Mouse (Mus musculus) thymus, adult 18-20 months (tissue): ENCODE results near the gene Gli1.

ENCODE experiments used
- DNase-seq, 2 experiments: peaks; one replicate each; pipeline ENCODE4 v3.0.0; 2022; ENCODE audit warnings: mixed read lengths in 2 of 2

Gli1 gene

DNA sequence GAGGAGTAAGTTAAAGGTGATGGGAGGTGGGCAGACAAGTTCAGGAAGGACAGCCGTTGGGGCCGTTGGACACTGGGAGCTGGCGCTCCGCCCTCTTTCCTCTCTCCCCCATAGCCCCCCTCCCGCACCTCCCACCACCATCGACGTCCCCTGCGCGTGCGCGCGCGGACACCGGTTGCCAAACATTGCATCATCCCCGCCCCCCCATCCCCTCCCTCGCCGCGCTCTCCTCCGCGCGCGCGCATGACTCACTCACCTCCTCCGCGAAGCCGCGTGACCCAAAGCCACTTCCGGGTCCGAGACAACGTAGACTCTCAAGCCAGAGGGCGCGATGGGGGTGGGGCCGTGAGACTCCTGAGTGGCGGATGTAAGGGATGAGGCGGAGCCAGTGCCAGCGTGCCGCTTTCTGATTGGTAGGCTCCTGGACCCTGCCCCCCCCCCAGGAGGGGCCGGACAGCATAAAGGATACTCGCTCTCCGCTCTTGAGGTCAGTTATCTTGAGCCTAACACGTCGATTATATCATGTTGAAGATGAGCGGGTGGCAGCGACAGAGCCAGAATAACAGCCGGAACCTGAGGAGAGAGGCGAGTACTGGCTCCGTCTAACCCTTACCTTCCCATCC lies 51.4 kb downstream of the Gli1 start:
- peak; percentile 100 for DNase-seq

DNA sequence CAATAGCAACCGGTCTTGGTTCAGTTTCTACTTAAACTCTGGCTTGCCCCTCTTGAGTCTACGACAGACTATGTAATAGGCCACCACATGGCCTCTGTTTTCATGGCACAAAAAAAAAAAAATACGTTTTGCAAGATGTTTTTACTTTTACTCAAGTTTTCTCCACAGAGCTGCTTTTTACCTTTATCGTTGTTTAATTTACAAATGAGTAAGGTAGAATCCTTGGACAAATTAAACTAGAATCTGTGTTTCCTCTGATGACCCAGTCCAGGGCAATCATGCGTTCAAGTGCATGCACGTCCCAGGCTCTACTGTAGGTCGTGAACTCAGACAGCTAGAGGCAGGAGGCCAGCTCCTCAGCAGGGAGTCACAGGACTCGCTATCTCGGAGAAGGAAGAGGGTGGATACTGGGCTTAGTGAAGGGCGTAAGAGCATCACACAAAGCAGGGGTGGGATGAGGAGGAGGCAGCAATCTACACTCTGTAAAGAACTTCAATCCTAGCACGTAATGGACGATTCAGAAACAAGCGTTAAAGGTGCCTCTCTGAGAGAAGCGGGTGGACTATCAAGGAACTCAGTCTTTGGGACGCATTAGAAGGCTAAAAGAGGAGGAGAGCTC lies 52.1 kb downstream of the Gli1 start:
- peak; percentile 41 to 42 for DNase-seq

DNA sequence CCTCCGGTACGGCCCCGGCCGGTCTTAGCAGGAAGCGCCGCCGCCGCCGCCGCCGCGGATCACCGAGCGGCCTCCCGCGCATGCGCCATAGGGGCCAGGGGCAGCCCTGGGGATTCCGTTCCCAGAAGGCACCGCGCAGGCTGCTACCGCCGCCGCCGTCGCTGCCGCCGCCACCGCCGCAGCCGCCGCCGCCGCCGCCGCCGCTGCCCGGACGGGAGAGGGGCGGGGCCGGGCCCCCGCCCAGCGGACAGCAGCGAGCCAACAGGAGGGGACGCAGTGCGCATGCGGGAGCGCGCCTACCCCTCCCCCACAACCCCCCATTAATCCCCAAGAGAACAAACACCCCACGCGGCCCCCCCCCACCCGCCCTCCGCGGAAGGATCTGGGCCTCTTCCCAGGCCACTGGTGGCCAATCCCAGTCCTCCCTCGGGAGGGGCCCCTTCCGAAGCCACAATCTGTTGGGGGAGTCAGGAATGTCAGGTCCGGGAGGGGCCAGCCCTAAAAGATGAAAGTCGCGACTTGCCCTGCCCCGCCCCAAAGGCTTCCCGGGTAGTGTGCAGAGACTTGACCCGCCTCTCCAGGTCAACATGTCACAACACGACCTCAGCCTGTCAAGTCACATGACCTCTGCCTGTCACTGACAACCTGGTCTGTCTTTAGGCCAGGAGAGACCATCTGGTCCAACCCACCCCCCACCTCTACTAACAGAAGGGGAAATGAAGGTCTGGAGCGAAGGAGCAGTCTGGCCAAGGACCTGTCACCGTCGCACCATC lies 52.8 kb downstream of the Gli1 start, which contains the start of gene Mbd6:
TSS of gene Mbd6 (minus strand) at position 219 of the 773 bp plus-strand sequence.
- DNase-seq = peak; percentile 81 to 83

DNA sequence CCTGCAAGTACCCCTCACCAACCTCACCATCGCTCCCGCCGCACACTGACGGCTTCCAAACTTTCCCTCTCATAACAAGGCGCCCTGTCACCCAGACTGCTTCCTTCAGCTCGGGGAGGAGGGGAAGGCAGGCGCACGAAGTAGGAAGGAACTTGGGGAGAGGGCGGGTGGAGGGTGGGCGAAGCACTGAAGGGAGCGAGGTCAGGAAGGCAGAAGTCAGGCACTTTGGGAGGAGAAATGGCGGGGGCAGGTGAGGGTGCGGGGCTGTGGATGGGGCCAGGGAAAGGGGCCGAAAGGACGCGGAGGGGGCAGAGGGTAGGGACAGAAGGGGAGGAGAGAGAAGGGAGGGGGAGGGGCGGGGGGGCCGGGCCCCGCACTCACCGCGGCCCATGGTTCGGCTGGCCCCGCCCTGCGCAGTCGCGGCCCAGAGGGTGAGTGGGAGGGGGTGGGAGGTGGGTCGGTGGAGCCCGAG lies 53.4 kb downstream of the Gli1 start:
- DNase-seq = peak; percentile 54 to 67

DNA sequence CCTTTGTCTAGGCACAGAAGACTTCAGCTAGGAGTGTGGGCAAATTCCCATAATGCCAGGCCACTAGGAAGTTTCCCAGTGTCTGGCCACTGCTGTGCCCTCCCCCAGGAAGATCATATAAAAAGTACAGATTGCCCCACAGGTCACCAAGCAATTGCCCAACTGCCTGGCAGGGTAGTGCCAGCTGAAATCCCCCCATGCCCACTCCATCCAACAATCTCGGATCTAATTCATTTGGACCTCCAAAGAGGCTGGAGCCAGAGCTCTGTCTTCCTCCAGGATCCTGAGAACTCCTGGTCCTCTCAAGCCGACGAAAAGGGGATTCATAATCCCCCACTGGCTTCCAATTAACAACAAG lies 53.9 kb downstream of the Gli1 start:
- DNase-seq = no peak

DNA sequence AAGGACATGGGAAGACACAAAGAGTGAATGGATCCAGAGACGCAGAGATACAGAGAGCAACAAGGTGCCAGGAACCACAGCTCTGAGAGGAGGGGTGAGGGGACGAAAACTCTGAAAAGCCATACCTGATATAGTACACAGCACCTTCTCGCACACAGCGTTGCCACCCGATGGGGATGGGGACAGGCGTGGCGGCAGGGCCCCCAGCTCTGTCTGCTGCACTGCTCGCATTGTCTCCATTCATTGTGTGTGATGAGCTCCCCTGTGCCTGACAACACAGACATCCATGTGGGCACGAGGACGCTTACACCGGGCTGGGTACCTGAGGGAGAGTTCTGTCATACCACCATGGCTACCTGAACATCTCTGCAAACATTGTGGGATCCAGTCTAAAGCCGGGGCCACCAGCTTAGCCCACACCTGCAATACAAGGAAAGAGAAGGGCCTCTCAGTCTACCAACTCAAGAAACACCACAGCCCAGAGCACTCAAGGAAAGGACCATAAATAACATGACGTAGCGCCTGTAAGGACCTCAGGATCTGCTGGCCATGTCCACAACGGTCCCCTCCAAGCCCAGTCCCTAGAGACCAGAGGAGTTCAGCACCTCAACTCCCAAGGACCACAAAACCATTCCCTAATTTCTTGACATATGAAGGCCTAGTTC lies 54.4 kb downstream of the Gli1 start:
- DNase-seq = no peak

DNA sequence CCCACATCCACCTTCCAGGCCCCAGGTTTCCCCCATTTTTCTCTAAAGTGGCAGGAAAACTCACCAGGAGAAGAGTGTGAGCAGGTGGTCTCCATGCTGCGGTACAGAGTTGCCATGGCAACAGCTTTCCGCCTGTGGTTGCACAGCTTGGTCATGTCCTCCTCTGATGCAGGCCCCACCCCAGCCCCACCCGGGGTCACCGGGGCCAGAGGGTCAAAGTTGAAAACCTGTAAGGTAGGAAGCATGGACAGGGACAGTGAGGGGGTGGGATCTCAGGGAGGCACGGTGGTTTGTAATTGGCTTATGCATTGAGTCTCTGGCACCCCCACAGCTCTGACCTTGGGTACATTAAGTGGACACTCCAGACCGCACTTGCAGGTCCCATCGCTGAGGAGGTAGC lies 55.0 kb downstream of the Gli1 start:
- no peak for DNase-seq

DNA sequence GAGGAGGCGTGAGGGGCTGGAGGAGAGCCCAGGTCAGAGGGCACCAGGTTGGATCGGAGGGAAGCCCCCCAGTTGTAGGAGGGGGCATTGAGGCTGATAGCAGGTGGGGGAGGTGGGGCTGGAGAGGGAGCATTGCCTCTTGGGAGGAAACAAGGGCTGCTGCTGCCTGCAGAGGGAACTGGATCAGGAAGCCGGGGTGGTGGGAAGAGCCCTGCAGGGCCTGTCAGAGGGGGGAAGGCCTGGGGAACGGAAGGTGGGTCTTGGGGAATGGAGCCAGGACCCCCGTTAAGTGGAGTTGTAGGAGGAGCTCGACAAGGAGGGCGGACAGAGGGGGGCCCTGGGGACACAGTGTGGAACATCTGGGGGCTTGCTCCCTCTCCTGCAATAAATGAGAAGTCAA lies 55.6 kb downstream of the Gli1 start:
- DNase-seq = no peak

DNA sequence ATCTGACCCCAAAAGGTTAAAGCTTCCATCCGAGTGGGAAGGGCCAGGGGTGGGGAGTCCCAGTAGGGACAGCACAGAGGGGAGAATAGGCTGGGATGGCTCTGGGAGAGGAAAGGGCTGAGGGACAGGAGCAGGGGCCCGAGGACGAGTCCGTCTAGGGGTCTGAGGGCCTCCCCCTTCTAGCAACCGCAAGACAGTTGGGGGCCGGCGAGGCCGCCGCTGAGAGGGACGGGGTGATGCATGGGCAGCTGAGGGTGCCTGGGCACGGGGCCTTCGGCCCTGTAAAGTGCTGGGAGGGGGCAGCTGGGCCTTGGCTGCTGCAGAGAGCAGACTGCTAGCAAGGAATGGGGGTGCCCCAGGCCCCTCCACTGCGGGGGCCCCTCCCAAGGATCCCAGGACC lies 56.1 kb downstream of the Gli1 start:
- no peak for DNase-seq

DNA sequence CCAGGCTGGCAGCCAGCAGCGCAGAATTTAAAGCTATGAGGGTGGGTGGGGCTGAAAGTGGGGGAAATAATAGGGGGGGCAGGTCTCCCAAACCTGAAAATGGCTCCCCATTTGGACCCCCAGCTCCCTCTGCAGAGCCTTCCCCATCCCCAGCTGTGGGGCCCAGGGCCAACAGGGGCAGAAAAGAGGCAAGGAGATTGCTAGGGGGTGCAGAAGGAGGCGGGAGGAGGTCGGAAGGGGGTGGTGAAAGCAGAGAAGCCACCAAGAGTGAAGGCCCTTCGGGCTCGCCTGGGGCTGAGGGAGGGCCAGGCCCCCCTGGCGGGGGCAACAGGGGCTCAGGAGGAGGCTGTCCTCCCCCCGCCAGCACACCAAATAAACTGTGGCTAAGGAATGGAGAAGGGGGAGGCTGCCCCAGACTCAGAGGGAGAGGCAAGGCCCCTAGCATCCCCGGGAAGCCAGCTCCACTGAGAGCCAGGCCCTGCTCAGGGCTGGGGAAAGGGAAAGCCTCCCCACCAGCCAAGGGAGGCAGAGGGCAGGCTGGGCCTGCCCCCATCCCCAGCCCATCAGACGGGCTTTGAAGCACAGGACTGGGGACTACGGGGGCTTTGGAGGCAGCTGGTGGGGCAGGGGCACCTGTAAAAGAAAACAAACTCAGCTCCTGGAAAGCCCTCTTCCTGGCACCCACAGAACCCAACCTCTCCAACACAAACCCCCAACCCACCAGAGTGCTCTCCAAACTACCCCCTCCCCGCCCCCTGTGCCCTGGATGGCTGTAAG lies 56.9 kb downstream of the Gli1 start:
- no peak for DNase-seq

DNA sequence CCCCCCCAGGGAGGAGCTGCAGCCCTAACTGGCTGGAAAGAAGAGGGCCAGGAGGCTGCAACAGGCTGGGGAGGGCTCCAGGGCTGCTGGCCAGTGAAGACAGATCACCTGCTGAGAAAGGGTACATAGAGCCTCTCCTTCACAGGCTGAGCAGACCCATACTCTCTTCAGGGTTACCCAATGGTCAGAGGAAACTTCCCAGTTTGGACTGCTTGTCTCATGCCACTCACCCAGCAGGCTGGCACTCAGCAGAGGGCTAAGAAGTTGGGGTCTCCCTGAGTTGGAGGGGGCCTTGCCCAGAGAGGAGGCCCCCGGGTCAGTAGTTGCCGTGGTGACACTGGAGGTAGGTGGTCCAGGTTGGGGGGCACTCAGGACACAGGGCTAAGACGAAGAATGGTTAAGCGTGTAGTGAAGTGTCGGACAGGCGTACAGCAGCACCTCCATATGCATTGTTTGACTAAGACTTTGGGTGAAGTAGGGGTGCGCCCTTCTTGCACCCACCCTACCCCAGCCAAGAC lies 57.6 kb downstream of the Gli1 start:
- no peak for DNase-seq

DNA sequence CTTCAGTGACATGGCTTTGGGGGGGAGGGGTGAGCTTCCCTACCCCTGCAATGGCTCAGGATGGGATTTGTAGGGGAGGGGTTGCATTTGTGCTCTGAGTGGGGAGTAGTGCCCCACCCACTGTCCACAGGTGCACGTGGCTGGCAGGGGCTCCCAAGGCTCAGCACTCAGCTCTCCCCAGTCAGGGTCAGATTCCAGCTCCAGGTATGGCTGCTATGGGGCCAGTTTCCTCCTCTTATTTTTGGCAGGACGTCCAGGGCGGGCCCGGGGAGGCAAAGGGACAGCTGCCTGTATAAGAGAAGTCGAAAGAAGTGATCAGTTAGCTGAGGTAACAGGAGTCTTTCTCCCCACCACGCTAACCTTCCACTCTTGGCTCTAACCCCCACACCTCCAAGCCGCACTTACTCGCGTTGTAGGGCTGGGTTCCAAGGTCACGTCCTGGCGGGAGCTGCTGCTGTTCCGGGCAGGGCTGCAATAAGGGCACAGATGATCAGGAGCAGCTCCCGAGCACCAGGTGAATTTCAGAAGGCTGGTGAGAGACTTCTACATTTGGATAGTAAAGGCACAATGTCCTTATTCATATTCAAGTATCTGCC lies 59.1 kb downstream of the Gli1 start:
- no peak for DNase-seq

DNA sequence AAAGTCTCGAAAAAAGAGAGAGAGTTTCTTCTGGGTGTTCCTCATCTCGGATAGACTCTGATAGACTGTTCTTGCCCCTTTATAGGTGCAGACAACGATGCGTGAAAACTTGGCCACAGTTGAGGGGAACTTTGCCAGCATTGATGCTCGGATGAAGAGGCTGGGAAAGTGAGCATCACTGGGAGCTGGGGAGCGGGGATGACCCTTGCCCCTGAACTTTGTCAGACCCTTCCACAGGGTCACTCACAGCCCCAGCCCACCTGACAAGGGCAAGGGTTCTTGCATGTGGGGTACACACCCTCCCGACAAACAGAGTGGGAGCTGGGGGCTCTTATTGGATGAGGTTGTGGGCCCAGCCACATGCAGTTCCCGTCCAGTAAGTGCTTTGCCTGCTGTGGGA lies 60.5 kb downstream of the Gli1 start:
- DNase-seq = no peak
